Mouse (Mus musculus) spleen, adult 2 months (tissue): ENCODE results near the gene Chrna9. TPM values are rescaled to one million over a fixed set of nuclear protein-coding genes. Genes with fewer than 3 reads are reported as not detected.

ENCODE experiments used
- DNase-seq, 2 experiments: peaks; one replicate each; pipeline versions ENCODE4 v3.0.0 to v3.0.0-alpha.2; 2012 to 2021; ENCODE audit warnings: low spot score in 2 of 2, low read depth in 1 of 2
- H3K27ac ChIP-seq: fragments of 200-500 bp; 2 replicates; pipeline ENCODE4 v1.5.1; 2012; ENCODE audit warnings: low read length, inconsistent platforms; ENCODE audit not compliant: insufficient read depth
- H3K27me3 ChIP-seq: fragments of 200-500 bp; 2 replicates; pipeline ENCODE4 v1.6.1; 2012; ENCODE audit warnings: mild to moderate bottlenecking, moderate library complexity, low read length, inconsistent platforms; ENCODE audit not compliant: control insufficient read depth, insufficient read depth
- H3K36me3 ChIP-seq: fragments of 200-500 bp; 2 replicates; pipeline ENCODE4 v1.6.1; 2012; ENCODE audit warnings: mild to moderate bottlenecking, low read length, inconsistent platforms; ENCODE audit not compliant: control insufficient read depth, insufficient read depth
- H3K4me1 ChIP-seq: fragments of 200-500 bp; 2 replicates; pipeline ENCODE4 v1.6.1; 2011; ENCODE audit warnings: inconsistent platforms; ENCODE audit not compliant: control insufficient read depth, insufficient read depth, insufficient read length
- H3K4me3 ChIP-seq: fragments of 200-500 bp; 2 replicates; pipeline ENCODE4 v1.5.1; 2011; ENCODE audit warnings: mild to moderate bottlenecking, inconsistent platforms; ENCODE audit not compliant: insufficient read depth, insufficient read length; ENCODE audit errors: extremely low read depth
- CTCF ChIP-seq: fragments of 200-500 bp; IDR thresholded peaks from 2 replicates; pipeline ENCODE4 v1.5.1; 2011; ENCODE audit warnings: mild to moderate bottlenecking, inconsistent platforms; ENCODE audit not compliant: insufficient read depth, insufficient read length, insufficient replicate concordance; ENCODE audit errors: extremely low read depth
- POLR2A ChIP-seq: fragments of 200-500 bp; IDR thresholded peaks from 2 replicates; pipeline ENCODE4 v1.6.1; 2011; ENCODE audit warnings: low read depth, low read length, inconsistent platforms
- WGBS: fragments of 180-500 bp; shearing (Covaris S2); methylation state at CpG from one replicate; pipeline ENCODE4 v1.1.7; 2018; 5-methylcytosine and 5-hydroxymethylcytosine counted together
- polyA plus RNA-seq: library from polyadenylated mRNA; depleted of rRNA; stranded (reverse); fragments of >200 nt; gene quantifications from 2 replicates; pipeline ENCODE4 v1.2.3, GENCODE M21; 2012; rRNA removed

The Chrna9 gene
- polyA plus RNA-seq, 1 experiment = 0.54 TPM

GRCm38 (mm10) chr5:66008245-66008967 lies 73.7 kb downstream of the Chrna9 start:
- no peak for TF ChIP-seq POLR2A
- TF ChIP-seq CTCF = no peak
- no peak overlapping the region for H3K4me3 ChIP-seq
- WGBS = 82% methylated on average over 15 of the region's 15 CpGs
- H3K4me1 ChIP-seq = no peaks in the 10 kb centered on the region
- H3K27ac ChIP-seq = no peak overlapping the region
- no peak for DNase-seq
- no peaks in the 10 kb centered on the region for H3K27me3 ChIP-seq
- no peaks in the 10 kb centered on the region for H3K36me3 ChIP-seq

GRCm38 (mm10) chr5:66013999-66014398 lies 79.3 kb downstream of the Chrna9 start:
- Histone ChIP-seq H3K27ac (no peak overlapping the region), H3K4me1 (no peaks in the 10 kb centered on the region), H3K4me3 (no peak overlapping the region), H3K36me3 (no peaks in the 10 kb centered on the region; the same call in 1 of the 2 replicates), H3K27me3 (no peaks in the 10 kb centered on the region)
- no peak for DNase-seq
- no peak for TF ChIP-seq CTCF
- no peak for TF ChIP-seq POLR2A
- WGBS = 77% methylated on average over 3 of the region's 3 CpGs

- no peak overlapping the region for H3K27ac ChIP-seq
- no peaks in the 10 kb centered on the region for H3K4me1 ChIP-seq
- H3K4me3 ChIP-seq = no peak overlapping the region
- H3K27me3 ChIP-seq = no peaks in the 10 kb centered on the region
- 88% methylated on average over 2 of the region's 2 CpGs for WGBS
- no peak for TF ChIP-seq POLR2A
- no peak for TF ChIP-seq CTCF
- DNase-seq = no peak
- peaks cover 2% of the 10 kb centered on the region; the same call in 1 of the 2 replicates for H3K36me3 ChIP-seq
These were observed 79.7 kb downstream of the Chrna9 start for GRCm38 (mm10) chr5:66014437-66014836.

GRCm38 (mm10) chr5:66015449-66015961 lies 80.8 kb downstream of the Chrna9 start:
- H3K4me3 ChIP-seq = no peak overlapping the region
- TF ChIP-seq CTCF = no peak
- TF ChIP-seq POLR2A = no peak
- no peak overlapping the region for H3K27ac ChIP-seq
- 82% methylated on average over 2 of the region's 2 CpGs for WGBS
- no peak for DNase-seq
- no peaks in the 10 kb centered on the region for H3K27me3 ChIP-seq
- no peaks in the 10 kb centered on the region for H3K4me1 ChIP-seq
- peaks cover 2% of the 10 kb centered on the region; the same call in 1 of the 2 replicates for H3K36me3 ChIP-seq

GRCm38 (mm10) chr5:66026796-66027195 lies 92.1 kb downstream of the Chrna9 start:
- peaks cover 1% of the 10 kb centered on the region; the same call in 1 of the 2 replicates for H3K36me3 ChIP-seq
- no peak overlapping the region for H3K27ac ChIP-seq
- WGBS = 97% methylated on average over 31 of the region's 31 CpGs
- H3K4me3 ChIP-seq = no peak overlapping the region
- no peaks in the 10 kb centered on the region for H3K27me3 ChIP-seq
- no peak for DNase-seq
- TF ChIP-seq POLR2A = no peak
- no peak for TF ChIP-seq CTCF
- no peaks in the 10 kb centered on the region for H3K4me1 ChIP-seq

Other genes starting within 250 kb of the Chrna9 start
- 10.4 and 12.8 TPM in 2 replicates for gene Pds5a, start 236.6 kb upstream of the Chrna9 start, polyA plus RNA-seq
- 7.3 and 8.7 TPM in 2 replicates for gene N4bp2, start 171.4 kb upstream of the Chrna9 start, polyA plus RNA-seq
- gene Rhoh, start 73.7 kb upstream of the Chrna9 start, polyA plus RNA-seq = 28.0 and 33.6 TPM in 2 replicates
- 0.13 and 0.33 TPM in 2 replicates for gene 9130230L23Rik, start 69.4 kb downstream of the Chrna9 start, polyA plus RNA-seq
- 10.5 and 15.7 TPM in 2 replicates for gene Rbm47, start 238.2 kb downstream of the Chrna9 start, polyA plus RNA-seq